Mouse (Mus musculus) heart, postnatal 0 days (tissue): ENCODE data around the gene Wnt7b. TPM values are rescaled to one million over a fixed set of nuclear protein-coding genes. Genes with fewer than 3 reads are reported as not detected.

Experiments
- ATAC-seq: fragments of 200-750 bp; cut with Nextera tagmentation; 2 replicates; pipeline ENCODE4 v1.8.0; 2017; ENCODE audit warnings: low read depth, moderate number of reproducible peaks, moderate library complexity; ENCODE audit not compliant: insufficient read depth
- DNase-seq: peaks from one replicate; pipeline ENCODE4 v3.0.0-alpha.2; 2016; ENCODE audit warnings: low spot score
- H3K27ac ChIP-seq: fragments of 300-500 bp; sonication (generic); 2 replicates; pipeline ENCODE4 v1.5.1; 2014; ENCODE audit warnings: low read depth, mild to moderate bottlenecking
- H3K27me3 ChIP-seq: fragments of 300-500 bp; sonication (generic); 2 replicates; pipeline ENCODE4 v1.6.1; 2014; ENCODE audit warnings: low read length, mixed read lengths; ENCODE audit not compliant: control insufficient read depth, insufficient read depth
- H3K36me3 ChIP-seq: fragments of 300-500 bp; sonication (generic); replicated peaks from 2 replicates; pipeline ENCODE4 v1.6.1; 2014; ENCODE audit warnings: low read length, mixed read lengths; ENCODE audit not compliant: control insufficient read depth, insufficient read depth
- H3K4me1 ChIP-seq: fragments of 300-500 bp; sonication (generic); 2 replicates; pipeline ENCODE4 v1.6.1; 2014; ENCODE audit warnings: antibody characterized with exemption; ENCODE audit not compliant: control insufficient read depth, insufficient read depth
- H3K4me2 ChIP-seq: fragments of 300-500 bp; sonication (generic); 2 replicates; pipeline ENCODE4 v1.6.1; 2014; ENCODE audit warnings: low read depth, mild to moderate bottlenecking, low read length, moderate library complexity
- H3K4me3 ChIP-seq: fragments of 300-500 bp; sonication (generic); 2 replicates; pipeline ENCODE4 v1.5.1; 2014; ENCODE audit warnings: low read depth, low read length
- H3K9ac ChIP-seq: fragments of 300-500 bp; sonication (generic); replicated peaks from 2 replicates; pipeline ENCODE4 v1.6.1; 2014; ENCODE audit warnings: low read depth, low read length, mixed read lengths
- H3K9me3 ChIP-seq: fragments of 300-500 bp; sonication (generic); replicated peaks from 2 replicates; pipeline ENCODE4 v1.6.1; 2016; ENCODE audit warnings: low read length; ENCODE audit not compliant: control insufficient read depth
- CTCF ChIP-seq: IDR thresholded peaks from 2 replicates; pipeline ENCODE4 v1.5.1; 2016; ENCODE audit warnings: antibody characterized with exemption, control low read depth, low read depth
- EP300 ChIP-seq: IDR thresholded peaks from 2 replicates; pipeline ENCODE4 v1.6.1; 2016; ENCODE audit warnings: antibody characterized with exemption, low read depth
- WGBS: fragments of 180-500 bp; shearing (Covaris S2); extraction: QIAGEN DNeasy Blood & Tissue Kit; methylation state at CpG from one replicate; pipeline ENCODE4 v1.1.7; 2014; 5-methylcytosine and 5-hydroxymethylcytosine counted together
- polyA plus RNA-seq: library from polyadenylated mRNA; unstranded; fragments of >200 nt; fragmentation: Nextera tagmentation; extraction: Ambion mirVana; gene quantifications from 2 replicates; pipeline ENCODE4 v1.2.1, GENCODE M21; 2015
- total RNA-seq: library from RNA; depleted of rRNA; stranded (reverse); fragments of >200 nt; gene quantifications from 2 replicates; pipeline ENCODE4 v1.2.3, GENCODE M21; 2014; ENCODE audit warnings: low replicate concordance

Gene Wnt7b
- total and polyA plus RNA-seq, 2 experiments from 2014 or later, result 0.10 to 2.6 TPM

GRCm38 (mm10) chr15:85558840-85559540, 23.3 kb downstream of the Wnt7b start:
- Histone ChIP-seq H3K9ac (no peak overlapping the region), H3K36me3 (no peaks in the 10 kb centered on the region), H3K4me1 (no peaks in the 10 kb centered on the region), H3K4me2 (no peak overlapping the region), H3K27me3 (0 out of 2 replicates have a peak, but pooled peaks cover 6% of the 10 kb centered on the region), H3K4me3 (no peak overlapping the region), H3K9me3 (0 out of 2 replicates have a peak, but pooled peaks cover 6% of the 10 kb centered on the region), H3K27ac (no peak overlapping the region)
- 86% methylated on average over 25 of the region's 25 CpGs for WGBS
- no peak for TF ChIP-seq CTCF
- TF ChIP-seq EP300, result no peak
- no peak for DNase-seq
- no peak for ATAC-seq

DNA sequence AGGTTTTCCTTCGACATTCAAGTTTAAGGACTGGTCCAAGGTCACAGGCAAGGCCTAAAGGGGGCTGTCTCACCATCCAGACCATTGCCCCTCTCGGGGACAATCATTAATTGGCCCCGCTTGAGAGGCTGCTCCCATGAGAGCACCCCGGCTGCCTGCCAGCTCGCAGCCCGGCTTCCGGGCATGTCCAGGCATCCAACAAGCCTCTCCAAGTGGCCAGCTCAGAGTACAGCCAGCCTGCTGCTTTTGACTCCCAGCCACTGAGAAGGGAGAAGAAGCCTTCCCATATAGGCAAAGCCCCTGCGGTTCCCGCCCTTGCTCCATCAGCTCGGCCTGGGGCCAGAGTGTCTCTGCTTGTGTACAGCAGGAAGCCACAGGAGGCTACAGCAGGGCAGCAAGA, 26.5 kb downstream of the Wnt7b start:
- no peaks in the 10 kb centered on the region for H3K36me3 ChIP-seq
- H3K4me3 ChIP-seq, result no peak overlapping the region
- H3K4me2 ChIP-seq, result no peak overlapping the region
- no peak for ATAC-seq
- DNase-seq, result no peak
- TF ChIP-seq CTCF (no peak), EP300 (no peak)
- no peak overlapping the region for H3K9ac ChIP-seq
- no peak overlapping the region for H3K27ac ChIP-seq
- WGBS, result 58% methylated on average over 10 of the region's 10 CpGs
- no peaks in the 10 kb centered on the region for H3K4me1 ChIP-seq
- no peaks in the 10 kb centered on the region for H3K9me3 ChIP-seq
- H3K27me3 ChIP-seq, result 0 out of 2 replicates have a peak, but pooled peaks cover 6% of the 10 kb centered on the region

- Histone ChIP-seq H3K4me3 (no peak overlapping the region), H3K9me3 (no peaks in the 10 kb centered on the region), H3K4me1 (no peaks in the 10 kb centered on the region), H3K36me3 (no peaks in the 10 kb centered on the region), H3K4me2 (no peak overlapping the region), H3K9ac (no peak overlapping the region), H3K27me3 (no peaks in the 10 kb centered on the region), H3K27ac (no peak overlapping the region)
- DNase-seq (no peak), ATAC-seq (no peak)
- TF ChIP-seq CTCF (no peak), EP300 (no peak)
- WGBS, result 85% methylated on average over 11 of the region's 11 CpGs
Measured at GRCm38 (mm10) chr15:85553421-85553820, 28.9 kb downstream of the Wnt7b start.

DNA sequence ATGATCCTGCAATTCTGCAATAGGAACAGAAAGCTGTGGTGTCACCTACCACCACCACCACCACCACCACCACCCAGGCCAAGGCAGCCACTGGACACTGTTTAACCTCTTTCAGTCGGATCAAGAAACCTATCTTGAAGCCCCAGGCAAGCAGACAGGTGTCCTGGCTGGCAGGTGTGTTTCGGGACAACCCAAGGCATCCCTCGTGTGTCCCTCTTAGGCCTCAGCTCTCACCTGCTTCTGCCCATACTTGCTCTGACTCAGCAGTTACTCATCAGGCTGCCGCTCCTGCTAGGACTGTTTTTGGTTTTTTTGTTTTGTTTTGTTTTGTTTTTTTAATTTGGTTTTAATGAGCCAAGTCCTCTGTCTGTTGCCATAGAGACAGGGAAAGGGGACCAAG, 35.8 kb downstream of the Wnt7b start:
- TF ChIP-seq EP300, result no peak
- no peak for TF ChIP-seq CTCF
- no peak for DNase-seq
- no peaks in the 10 kb centered on the region for H3K9me3 ChIP-seq

DNA sequence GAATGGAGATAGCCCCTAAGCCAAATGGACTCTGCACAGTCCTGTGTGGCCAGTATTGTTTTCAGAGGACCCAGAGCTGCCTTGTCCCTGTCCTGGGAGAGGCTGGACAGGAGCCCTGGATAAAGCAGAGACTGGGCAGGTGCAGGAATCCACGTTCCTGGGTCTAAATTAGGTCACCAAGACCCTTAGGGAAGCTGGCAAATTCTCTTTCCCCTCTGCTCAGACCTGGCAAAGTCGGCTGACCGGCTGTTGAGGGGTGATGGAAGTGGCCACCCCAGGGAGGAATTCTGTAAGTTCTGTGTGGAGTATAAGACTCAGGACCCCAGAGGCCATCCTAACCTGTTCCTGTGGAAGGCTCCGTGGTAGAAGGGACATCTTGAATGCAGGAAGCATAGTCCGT, 36.9 kb downstream of the Wnt7b start:
- Histone ChIP-seq H3K36me3 (no peaks in the 10 kb centered on the region), H3K27me3 (peaks cover 5% of the 10 kb centered on the region), H3K9ac (no peak overlapping the region), H3K4me2 (no peak overlapping the region), H3K4me3 (no peak overlapping the region), H3K9me3 (no peaks in the 10 kb centered on the region), H3K27ac (no peak overlapping the region), H3K4me1 (no peaks in the 10 kb centered on the region)
- DNase-seq (no peak), ATAC-seq (no peak)
- WGBS, result 53% methylated on average over 5 of the region's 5 CpGs
- TF ChIP-seq CTCF, result no peak
- TF ChIP-seq EP300, result no peak

More for the DNA sequence above, 35.8 kb downstream of the Wnt7b start:
- no peaks in the 10 kb centered on the region for H3K36me3 ChIP-seq
- no peaks in the 10 kb centered on the region for H3K4me1 ChIP-seq
- ATAC-seq, result no peak
- H3K4me3 ChIP-seq, result no peak overlapping the region
- no peak overlapping the region for H3K9ac ChIP-seq
- WGBS, result 79% methylated on average over 4 of the region's 4 CpGs
- no peak overlapping the region for H3K27ac ChIP-seq
- H3K27me3 ChIP-seq, result no peaks in the 10 kb centered on the region
- no peak overlapping the region for H3K4me2 ChIP-seq

GRCm38 (mm10) chr15:85538170-85538569, 44.1 kb downstream of the Wnt7b start:
- H3K27me3 ChIP-seq, result peaks cover 14% of the 10 kb centered on the region
- H3K9ac ChIP-seq, result no peak overlapping the region
- no peaks in the 10 kb centered on the region for H3K4me1 ChIP-seq
- no peaks in the 10 kb centered on the region for H3K9me3 ChIP-seq
- H3K4me3 ChIP-seq, result no peak overlapping the region
- no peak overlapping the region for H3K4me2 ChIP-seq
- no peak overlapping the region for H3K27ac ChIP-seq
- no peak for ATAC-seq
- TF ChIP-seq CTCF (no peak), EP300 (no peak)
- H3K36me3 ChIP-seq, result no peaks in the 10 kb centered on the region
- 72% methylated on average over 11 of the region's 11 CpGs for whole genome bisulfite sequencing
- no peak for DNase-seq
